Mouse (Mus musculus) neutrophil, adult 5-6 weeks (primary cell): ENCODE data around the gene Phf10. TPM values are rescaled to one million over a fixed set of nuclear protein-coding genes. Genes with fewer than 3 reads are reported as not detected.
A peak's percentile ranks its signal among the peaks of the same experiment; 100 is the strongest.
"Not testable (repeated sequence)": the region's sequence is repeated elsewhere in the genome, so short reads cannot be mapped to it uniquely, and the experiment has no call there.

Source experiments
- ATAC-seq: fragments of 151-379, 151-347 bp; 2 replicates; pipeline ENCODE4 v1.8.0; 2017; ENCODE audit warnings: mild to moderate bottlenecking, moderate TSS enrichment; ENCODE audit not compliant: insufficient number of reproducible peaks, poor library complexity, low FRiP score, severe bottlenecking; ENCODE audit errors: extremely low read depth
- total RNA-seq: library from RNA; stranded (forward); fragments of 200-1000 nt; gene quantifications from 2 replicates; pipeline ENCODE4 v1.2.3, GENCODE M21; 2017

The Phf10 gene
- 37.2 and 37.8 TPM in 2 replicates for total RNA-seq

DNA sequence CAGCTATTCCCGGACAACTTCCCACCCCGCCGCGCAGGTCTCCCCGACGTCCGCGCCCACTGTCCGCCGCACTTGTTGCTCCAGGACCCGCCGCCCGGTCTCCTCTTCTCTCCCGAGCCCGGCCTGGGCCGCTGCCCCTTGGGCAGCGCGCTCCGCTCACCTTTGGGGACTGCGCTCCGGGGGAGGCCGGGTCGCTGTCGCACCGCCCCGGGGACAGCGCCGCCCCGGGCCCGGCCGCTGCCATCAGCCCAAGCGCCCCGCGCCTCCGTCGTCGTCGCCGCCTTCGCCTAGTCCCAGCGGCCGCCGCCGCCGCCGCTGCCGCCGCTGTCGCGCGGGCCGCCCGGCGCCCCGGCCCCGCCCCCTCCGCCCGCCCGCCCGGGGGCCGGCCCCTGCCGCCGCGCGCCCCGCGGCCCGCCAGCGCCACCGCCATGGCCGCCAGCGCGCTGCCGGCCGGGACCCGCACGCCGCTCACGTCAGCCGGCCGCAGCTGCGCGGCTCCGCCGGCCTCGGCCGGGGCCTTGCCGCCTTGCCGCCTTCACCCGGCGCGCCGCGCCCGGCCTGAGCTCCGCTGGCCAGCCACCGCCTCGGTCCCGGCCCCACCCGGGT is at the start of gene Phf10:
Phf10 (minus strand) TSS at position 323 of the 606 bp plus-strand sequence.
- not testable (repeated sequence) for ATAC-seq

DNA sequence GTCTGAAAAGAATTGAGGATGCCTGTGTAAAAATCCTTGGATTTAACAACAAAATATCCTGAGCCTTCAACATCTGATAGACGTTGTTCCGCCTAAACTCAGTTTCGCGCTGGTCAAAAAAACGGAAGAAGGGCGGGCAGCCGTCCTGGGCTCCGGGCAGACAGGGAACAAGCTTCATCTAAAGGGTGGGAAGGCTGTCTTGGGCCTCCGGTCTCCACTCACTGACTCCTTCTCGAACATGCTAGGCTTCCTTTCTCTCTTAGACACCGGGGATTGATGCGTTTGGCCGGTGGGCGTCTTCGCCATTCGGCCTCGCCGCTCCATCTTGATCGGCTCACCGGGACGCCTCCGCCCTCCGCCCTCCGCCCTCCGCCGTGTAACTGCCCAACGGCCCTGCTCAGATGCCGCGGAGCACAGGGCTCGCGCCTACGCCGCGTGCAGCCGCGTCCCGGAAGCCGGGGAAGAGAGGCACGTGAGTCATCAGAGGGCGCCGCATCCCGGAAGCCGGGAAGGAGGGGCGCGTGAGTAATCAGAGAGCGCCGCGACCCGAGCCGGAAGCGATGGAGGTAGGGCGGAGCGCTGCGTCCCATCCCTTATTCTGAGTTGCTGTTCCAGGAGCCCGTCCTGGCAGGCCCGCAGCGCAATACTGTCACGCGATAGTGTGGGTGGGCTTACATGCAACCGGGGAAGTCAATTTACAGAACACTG is 48.8 kb upstream of the Phf10 start, which contains the start of gene Gm3435:
Gm3435 (plus strand) TSS at position 471 of the 708 bp plus-strand sequence.
- peak; percentile 96 for ATAC-seq

- ATAC-seq = peak; percentile 76
These were observed 48.0 kb upstream of the Phf10 start for GRCm38 (mm10) chr17:15009088-15009487.

- ATAC-seq = not testable (repeated sequence)
These were observed 39.0 kb upstream of the Phf10 start for GRCm38 (mm10) chr17:15000047-15000446.

GRCm38 (mm10) chr17:14994140-14994539 is 33.1 kb upstream of the Phf10 start:
- ATAC-seq = not testable (repeated sequence)

- peak; percentile 49 for ATAC-seq
These were observed 32.2 kb upstream of the Phf10 start for GRCm38 (mm10) chr17:14993139-14993832.

- not testable (repeated sequence) for ATAC-seq
These were observed 31.6 kb upstream of the Phf10 start for GRCm38 (mm10) chr17:14992522-14993138.

- ATAC-seq = not testable (repeated sequence)
These were observed 29.1 kb upstream of the Phf10 start for GRCm38 (mm10) chr17:14990116-14990702.

DNA sequence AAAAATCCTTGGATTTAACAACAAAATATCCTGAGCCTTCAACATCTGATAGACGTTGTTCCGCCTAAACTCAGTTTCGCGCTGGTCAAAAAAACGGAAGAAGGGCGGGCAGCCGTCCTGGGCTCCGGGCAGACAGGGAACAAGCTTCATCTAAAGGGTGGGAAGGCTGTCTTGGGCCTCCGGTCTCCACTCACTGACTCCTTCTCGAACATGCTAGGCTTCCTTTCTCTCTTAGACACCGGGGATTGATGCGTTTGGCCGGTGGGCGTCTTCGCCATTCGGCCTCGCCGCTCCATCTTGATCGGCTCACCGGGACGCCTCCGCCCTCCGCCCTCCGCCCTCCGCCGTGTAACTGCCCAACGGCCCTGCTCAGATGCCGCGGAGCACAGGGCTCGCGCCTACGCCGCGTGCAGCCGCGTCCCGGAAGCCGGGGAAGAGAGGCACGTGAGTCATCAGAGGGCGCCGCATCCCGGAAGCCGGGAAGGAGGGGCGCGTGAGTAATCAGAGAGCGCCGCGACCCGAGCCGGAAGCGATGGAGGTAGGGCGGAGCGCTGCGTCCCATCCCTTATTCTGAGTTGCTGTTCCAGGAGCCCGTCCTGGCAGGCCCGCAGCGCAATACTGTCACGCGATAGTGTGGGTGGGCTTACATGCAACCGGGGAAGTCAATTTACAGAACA is 17.4 kb upstream of the Phf10 start, which contains the start of the genes 9030025P20Rik and Gm3417:
9030025P20Rik (plus strand) TSS at position 107 of the 677 bp plus-strand sequence.
Gm3417 (minus strand) TSS at position 429 of the 677 bp plus-strand sequence.
- ATAC-seq = peak; percentile 96

- ATAC-seq = peak; percentile 76
These were observed 16.8 kb upstream of the Phf10 start for GRCm38 (mm10) chr17:14977718-14978361.

DNA sequence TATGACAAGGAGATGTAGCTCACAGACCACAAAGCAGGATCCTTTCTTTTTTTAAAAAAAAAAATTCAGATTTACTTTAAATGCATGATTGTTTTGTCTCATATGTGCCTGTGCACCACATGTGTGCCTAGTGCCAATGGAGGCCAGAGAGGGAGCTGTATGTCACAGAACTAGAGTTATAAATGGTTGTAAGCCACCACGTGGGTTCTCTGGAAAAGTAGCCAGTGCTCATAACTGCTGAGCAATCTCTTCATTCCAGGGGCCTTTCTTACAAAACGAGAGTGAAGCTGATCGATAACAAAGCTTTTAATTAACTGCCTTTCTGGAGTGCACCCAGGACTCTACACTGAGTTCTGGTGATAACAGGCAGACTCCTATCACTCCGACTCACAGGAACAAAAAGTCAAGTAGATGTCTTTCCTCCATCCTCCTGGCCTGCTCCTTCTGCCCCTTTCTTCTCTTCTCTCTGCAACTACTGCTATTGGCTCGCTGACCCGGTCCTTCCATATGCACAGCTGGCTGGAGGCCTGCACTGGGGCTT is 7.4 kb upstream of the Phf10 start:
- ATAC-seq = not testable (repeated sequence)

DNA sequence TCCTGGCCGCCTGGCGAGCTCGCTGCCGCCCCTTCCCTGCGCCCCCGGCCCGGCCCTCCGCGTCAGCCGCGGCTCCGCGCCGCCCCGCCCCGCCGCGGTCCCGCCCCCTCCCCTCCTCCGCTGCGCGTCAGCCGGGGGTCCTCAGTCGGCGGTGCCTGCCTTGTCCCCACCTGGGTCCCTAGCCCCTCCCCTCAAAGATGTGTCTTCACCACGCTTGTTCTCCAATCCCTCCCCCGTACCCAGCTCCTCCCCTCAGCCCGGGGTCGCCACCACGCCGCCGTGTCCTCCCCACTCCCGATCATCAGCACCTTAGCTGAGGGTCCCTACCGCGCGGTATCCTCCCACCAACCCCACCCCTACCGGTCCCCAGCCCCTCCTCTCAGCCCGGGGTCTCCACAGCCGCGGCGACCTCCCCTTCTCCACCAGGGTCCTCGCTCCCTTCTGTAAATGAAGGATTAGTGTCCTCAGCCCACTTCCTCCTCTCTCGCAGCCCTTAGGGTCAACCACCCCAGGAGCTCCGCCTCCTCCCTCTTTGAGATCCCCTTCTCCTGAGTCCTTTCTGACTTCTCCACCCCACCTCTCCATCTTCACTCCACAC is 583 bp upstream of the Phf10 start:
- peak; percentile 59 for ATAC-seq

- ATAC-seq = no peak
These were observed 553 bp downstream of the Phf10 start for GRCm38 (mm10) chr17:14960520-14960919.

- no peak for ATAC-seq
These were observed 1.1 kb downstream of the Phf10 start for GRCm38 (mm10) chr17:14959979-14960378.

GRCm38 (mm10) chr17:14958686-14959327 is 2.3 kb downstream of the Phf10 start:
- ATAC-seq = no peak

DNA sequence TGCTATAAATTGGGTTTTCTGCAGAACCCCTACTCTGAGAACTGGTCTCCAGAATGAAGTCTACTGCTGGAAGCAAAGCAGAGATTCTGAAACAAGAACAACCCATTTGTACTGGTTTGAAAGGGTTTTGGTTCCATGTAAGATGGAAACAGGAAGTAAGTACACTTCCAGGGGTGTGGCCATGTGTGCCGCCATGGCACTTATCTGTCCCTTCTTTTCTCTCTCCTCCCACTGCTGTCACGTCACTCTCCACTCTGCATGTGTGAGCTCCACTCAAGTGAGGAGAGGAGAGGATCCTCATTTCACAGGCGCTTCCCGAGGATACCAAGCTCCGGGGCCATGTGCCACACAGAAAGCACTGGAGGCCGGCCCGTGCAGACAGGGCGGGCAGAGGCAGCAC is 7.6 kb downstream of the Phf10 start:
- ATAC-seq = no peak
